Mouse (Mus musculus): ENCODE data around the gene Tenm3. TPM values are rescaled to one million over a fixed set of nuclear protein-coding genes. Genes with fewer than 3 reads are reported as not detected.

The Tenm3 gene
- total RNA-seq, 2 experiments from 2014 or later, result 122 to 147 TPM

- no peak for DNase-seq (ENCODE audit: low spot score in 2 of 2)
Observed at GRCm38 (mm10) chr8:48596332-48596731, 247.4 kb downstream of the Tenm3 start.

DNA sequence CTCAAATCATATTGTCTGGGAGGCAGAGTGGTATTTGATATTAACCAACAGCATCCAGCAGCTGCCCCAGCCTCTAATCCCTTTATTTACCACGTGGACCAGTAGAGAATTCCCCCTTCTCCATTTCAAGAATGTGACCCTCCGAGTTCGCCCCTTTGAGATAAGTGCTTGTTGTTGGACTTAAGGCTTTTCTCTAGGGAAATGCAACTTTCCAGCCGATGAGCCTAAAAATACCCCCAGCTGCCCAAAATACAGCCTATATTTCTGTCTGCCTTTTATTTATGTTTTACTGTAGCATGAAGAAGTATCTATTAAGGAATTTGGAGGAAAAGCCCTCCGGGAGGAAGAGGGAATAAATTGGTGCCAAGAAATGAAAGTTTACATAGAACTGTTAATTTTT is 251.9 kb downstream of the Tenm3 start:
- DNase-seq (ENCODE audit: low spot score in 2 of 2), result no peak

- DNase-seq (ENCODE audit: low spot score in 2 of 2), result no peak
Observed at GRCm38 (mm10) chr8:48579732-48580131, 264.0 kb downstream of the Tenm3 start.

DNA sequence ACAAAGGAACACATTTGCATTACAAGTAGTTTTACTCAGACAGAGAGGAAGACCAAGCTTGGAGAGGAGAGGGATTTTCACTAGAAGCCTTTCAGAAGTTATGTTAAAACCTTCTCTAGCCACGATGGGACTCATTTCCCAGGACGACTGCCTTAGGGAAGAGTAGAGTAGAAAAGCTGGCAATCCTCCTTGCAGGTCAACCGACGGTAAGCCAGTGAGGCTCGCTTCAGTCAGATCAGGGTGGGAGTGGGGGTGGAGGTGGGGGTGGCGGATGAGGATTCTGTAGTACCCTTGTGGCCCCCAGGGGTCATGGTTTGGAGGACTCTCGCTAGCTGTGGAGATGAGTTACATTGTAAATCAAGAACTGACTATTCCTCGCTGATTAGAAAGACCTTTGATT is 264.6 kb downstream of the Tenm3 start:
- DNase-seq (ENCODE audit: low spot score in 2 of 2), result no peak

GRCm38 (mm10) chr8:48572941-48573340 is 270.8 kb downstream of the Tenm3 start:
- DNase-seq (ENCODE audit: low spot score in 2 of 2), result no peak

- no peak for DNase-seq (ENCODE audit: low spot score in 2 of 2)
Observed at GRCm38 (mm10) chr8:48572345-48572744, 271.4 kb downstream of the Tenm3 start.

DNA sequence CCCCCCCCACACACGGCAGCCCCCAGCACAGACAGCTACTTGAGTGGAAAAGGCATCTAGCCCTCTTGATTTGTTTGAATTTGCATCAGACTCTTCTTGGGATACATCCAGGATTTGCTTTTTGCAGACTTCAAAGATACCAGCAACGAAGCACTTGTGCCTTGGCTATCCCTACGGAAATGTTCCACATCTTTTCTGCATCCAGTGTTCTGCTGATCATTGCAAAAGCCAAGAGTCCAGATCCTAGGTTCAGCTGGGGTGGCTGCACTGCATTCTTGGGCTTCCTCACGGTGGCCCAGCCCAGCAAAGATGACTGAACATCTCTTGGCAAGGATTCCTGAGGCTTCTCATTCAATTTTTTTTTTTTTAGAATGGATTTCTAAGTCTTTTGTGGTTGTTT is 275.1 kb downstream of the Tenm3 start:
- no peak for DNase-seq (ENCODE audit: low spot score in 2 of 2)

DNA sequence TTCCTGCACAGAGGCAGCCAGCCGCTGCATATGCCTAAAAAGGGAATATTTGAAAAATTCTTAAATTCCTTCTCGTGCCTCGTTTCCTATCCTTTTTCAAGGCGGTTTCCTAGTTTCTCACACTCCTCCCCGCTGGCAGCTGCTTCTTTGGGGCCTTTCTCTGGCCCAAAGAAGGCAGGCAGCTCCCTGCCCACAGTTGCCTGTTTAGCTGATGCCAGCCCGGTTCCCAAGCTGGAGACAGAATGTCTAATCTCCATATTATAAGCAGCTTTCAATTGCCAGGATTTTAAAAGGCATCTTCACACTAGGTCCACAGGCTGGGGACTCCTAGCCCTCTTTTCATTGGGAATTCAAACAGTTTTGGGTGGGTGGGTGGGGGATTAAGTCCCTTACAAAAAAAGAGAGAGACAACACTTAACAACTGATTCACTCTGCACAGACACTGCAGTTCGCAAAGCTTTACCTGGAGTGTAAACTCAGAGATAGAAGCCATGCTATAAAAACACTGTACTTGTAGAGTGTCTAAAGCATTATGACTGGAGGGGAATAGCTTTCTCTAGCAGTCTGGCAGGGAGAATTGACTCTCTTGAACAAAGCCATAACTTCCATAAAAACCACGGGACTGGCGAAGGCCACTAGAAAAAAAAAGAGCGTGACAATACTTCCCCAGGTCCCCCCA is 275.7 kb downstream of the Tenm3 start:
- DNase-seq (ENCODE audit: low spot score in 2 of 2), result peak; percentile 15 to 41

GRCm38 (mm10) chr8:48560227-48560626 is 283.5 kb downstream of the Tenm3 start:
- DNase-seq (ENCODE audit: low spot score in 2 of 2), result peak in 1 of 2 experiments; percentile 16

GRCm38 (mm10) chr8:48555546-48556141 is 288.1 kb downstream of the Tenm3 start:
- peak; percentile 37 to 62 for DNase-seq (ENCODE audit: low spot score in 2 of 2)

DNA sequence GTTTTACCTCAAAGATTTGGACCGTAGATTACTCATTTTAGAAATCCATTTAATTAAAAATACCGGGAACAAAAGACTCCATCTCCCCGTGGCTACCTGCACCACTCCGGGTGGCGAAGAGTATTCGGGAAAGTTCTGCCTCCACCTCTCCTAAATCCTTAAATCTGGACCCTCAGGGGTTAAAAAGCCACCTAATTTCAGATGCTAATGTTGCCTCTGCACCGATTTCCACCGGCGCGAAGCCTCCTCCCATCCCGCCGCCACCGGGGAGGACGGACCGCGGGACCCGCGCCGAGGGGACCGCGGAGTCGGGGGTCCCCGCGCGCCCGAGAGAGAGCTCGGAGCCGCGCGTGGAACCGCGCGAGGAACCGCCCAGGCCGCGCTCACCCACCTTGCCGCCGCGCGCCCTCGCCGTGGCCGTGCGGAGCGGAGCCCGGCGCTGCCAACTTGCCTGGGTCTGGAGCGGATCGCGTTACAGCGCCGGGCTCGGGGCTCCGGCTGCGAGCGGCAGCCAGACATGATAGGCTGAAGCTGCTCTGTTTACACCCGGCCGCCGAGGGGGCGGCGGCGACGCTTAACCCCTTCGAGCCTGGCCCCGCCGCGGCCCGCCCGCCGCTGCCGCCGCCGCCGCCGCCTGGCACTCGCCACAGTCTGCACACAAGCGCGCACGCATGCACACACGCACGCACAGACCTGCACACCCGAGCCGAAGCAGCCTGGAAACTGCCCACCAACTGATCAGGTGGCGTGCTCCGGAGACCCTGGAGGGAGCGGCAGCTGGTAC is 288.8 kb downstream of the Tenm3 start:
- peak; percentile 72 to 79 for DNase-seq (ENCODE audit: low spot score in 2 of 2)

- no peak for DNase-seq (ENCODE audit: low spot score in 2 of 2)
Observed at GRCm38 (mm10) chr8:48553791-48554288, 289.9 kb downstream of the Tenm3 start.

GRCm38 (mm10) chr8:48552306-48552705 is 291.4 kb downstream of the Tenm3 start:
- DNase-seq (ENCODE audit: low spot score in 2 of 2), result no peak

GRCm38 (mm10) chr8:48551370-48551769 is 292.4 kb downstream of the Tenm3 start:
- DNase-seq (ENCODE audit: low spot score in 2 of 2), result no peak

GRCm38 (mm10) chr8:48548908-48549307 is 294.8 kb downstream of the Tenm3 start:
- no peak for DNase-seq (ENCODE audit: low spot score in 2 of 2)

GRCm38 (mm10) chr8:48545631-48546030 is 298.1 kb downstream of the Tenm3 start:
- DNase-seq (ENCODE audit: low spot score in 2 of 2), result no peak

DNA sequence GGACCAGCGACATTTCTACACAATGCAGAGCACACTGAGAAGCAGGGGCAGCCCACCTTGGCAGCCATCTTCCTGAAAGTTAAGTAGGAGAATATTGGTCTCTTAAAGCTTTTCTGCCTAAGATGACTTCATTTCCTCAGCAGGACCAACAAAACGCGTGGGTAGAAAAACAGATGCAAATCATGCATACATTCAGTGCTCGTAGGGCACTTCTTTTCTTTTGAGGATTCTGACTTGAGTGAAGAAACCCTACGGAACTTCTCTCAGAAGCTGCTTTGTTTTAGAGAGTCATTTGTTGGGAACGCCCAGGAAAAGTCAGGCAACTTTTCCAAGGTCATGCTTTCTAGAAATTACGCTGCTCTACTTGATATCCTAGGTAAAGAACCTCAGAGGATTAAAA is 298.9 kb downstream of the Tenm3 start:
- DNase-seq (ENCODE audit: low spot score in 2 of 2), result no peak

- DNase-seq (ENCODE audit: low spot score in 2 of 2), result no peak
Observed at GRCm38 (mm10) chr8:48542141-48542540, 301.6 kb downstream of the Tenm3 start.

DNA sequence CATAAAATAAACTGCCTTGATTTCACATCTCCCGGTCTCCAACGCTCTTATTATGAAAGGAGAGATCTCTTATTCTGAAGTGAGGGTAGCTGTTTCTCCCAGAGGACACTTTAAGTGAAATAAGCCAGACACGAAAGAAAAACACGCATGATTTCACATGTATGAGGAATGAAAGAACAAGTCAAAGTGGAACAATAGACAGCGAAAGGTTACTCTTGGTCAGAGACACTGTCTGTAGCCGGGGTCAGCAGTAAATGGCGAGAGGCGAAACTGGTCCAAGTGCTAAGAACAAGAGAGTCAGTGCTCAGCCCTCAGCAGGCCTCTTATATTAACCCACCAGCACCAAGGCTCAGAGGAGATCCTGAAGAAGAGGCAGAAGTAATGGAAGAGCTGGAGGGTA is 302.9 kb downstream of the Tenm3 start:
- no peak for DNase-seq (ENCODE audit: low spot score in 2 of 2)

- DNase-seq (ENCODE audit: low spot score in 2 of 2), result no peak
Observed at GRCm38 (mm10) chr8:48535833-48536232, 307.9 kb downstream of the Tenm3 start.

DNA sequence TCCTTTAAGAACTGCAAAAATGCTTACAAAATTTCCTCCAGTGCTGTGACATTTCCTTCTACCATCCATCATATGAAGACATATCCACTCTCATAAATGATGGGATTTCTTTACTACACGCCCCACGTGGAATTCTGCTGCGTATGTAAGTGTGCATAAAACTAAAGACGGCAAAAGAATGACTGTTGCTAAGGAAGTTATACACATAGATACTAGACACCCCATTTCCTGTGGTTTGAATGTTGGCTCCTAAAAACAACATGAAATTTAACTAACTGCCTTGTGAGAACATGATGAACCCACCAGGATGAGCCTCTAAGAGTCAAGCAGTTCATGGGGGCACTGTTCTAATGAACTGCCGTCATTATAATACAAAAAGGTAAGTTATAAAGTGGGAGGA is 312.0 kb downstream of the Tenm3 start:
- no peak for DNase-seq (ENCODE audit: low spot score in 2 of 2)

- no peak for DNase-seq (ENCODE audit: low spot score in 2 of 2)
Observed at GRCm38 (mm10) chr8:48530916-48531570, 312.7 kb downstream of the Tenm3 start.
